Mouse (Mus musculus) E14TG2a.4 (cell line): ENCODE results near the gene Hnrnpm.

Experiments
- CTCF ChIP-seq: conservative IDR thresholded peaks from 2 replicates; pipeline ENCODE4 v1.5.1; 2014; ENCODE audit warnings: low read length
- NANOG ChIP-seq: IDR thresholded peaks from 2 replicates; pipeline ENCODE4 v1.6.1; 2014; ENCODE audit warnings: borderline replicate concordance, low read length, mixed read lengths
- POU5F1 ChIP-seq: IDR thresholded peaks from 2 replicates; pipeline ENCODE4 v1.6.1; 2014; ENCODE audit warnings: low read length, borderline replicate concordance

DNA sequence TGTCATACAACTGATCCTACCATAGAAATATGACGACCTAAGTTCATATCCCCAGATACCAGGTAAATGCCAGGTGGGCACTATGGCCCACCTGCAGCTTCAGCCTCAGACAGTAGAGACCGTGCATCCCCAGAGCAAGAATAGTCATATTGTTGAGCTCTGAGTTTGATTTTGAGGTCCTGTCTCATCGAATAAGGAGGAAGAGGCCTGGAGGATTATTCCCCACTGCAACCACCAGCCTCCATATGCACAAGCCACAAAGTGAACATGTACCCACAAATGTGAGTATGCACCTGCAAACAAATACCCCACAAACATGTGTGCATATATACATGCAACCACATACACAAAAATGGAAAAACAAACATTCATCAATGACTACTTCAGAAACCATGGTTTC, 59.4 kb downstream of the Hnrnpm start:
- TF ChIP-seq CTCF: no peak
- TF ChIP-seq POU5F1: no peak
- TF ChIP-seq NANOG: no peak
